Mouse (Mus musculus): ENCODE results near the gene Mrpl22. TPM values are rescaled to one million over a fixed set of nuclear protein-coding genes. Genes with fewer than 3 reads are reported as not detected.
"Not testable (repeated sequence)": the region's sequence is repeated elsewhere in the genome, so short reads cannot be mapped to it uniquely, and the experiment has no call there.

The Mrpl22 gene
- total RNA-seq, 2 experiments from 2014 or later, result 28.3 to 34.8 TPM

- DNase-seq (ENCODE audit: extremely low spot score in 1 of 2, low spot score in 1 of 2), result no peak
These were observed 52.9 kb downstream of the Mrpl22 start for GRCm38 (mm10) chr11:58224313-58224712.

- DNase-seq (ENCODE audit: extremely low spot score in 1 of 2, low spot score in 1 of 2), result not testable (repeated sequence)
These were observed 53.4 kb downstream of the Mrpl22 start for GRCm38 (mm10) chr11:58224872-58225271.

- peak; percentile 49 to 70 for DNase-seq (ENCODE audit: extremely low spot score in 1 of 2, low spot score in 1 of 2)
These were observed 54.2 kb downstream of the Mrpl22 start for GRCm38 (mm10) chr11:58225655-58226054.

GRCm38 (mm10) chr11:58226425-58226824, 55.0 kb downstream of the Mrpl22 start:
- no peak for DNase-seq (ENCODE audit: extremely low spot score in 1 of 2, low spot score in 1 of 2)

- not testable (repeated sequence) for DNase-seq (ENCODE audit: extremely low spot score in 1 of 2, low spot score in 1 of 2)
These were observed 56.6 kb downstream of the Mrpl22 start for GRCm38 (mm10) chr11:58228021-58228420.

Other genes starting within 250 kb of the Mrpl22 start
- gene Larp1, start 162.6 kb upstream of the Mrpl22 start, total RNA-seq (2021), result 10 to 100 TPM; 84.6 to 93.1 TPM
- gene Gm12248, start 78.5 kb upstream of the Mrpl22 start, total RNA-seq (2021), result not detected
- 10 to 100 TPM; 52.7 to 54.5 TPM for gene Cnot8, start 67.5 kb upstream of the Mrpl22 start, total RNA-seq (2021)
- gene Gemin5, start 3.1 kb upstream of the Mrpl22 start, total RNA-seq (2021), result 10 to 100 TPM; 19.2 to 20.6 TPM
- gene Igtp, start 27.9 kb downstream of the Mrpl22 start, total RNA-seq (2021), result 1 to 10 TPM; 1.2 to 1.5 TPM
- 1 to 10 TPM; 1.3 to 2.1 TPM for gene Irgm2, start 28.0 kb downstream of the Mrpl22 start, total RNA-seq (2021)
- gene 4930438A08Rik, start 103.1 kb downstream of the Mrpl22 start, total RNA-seq (2021), result not detected
- 10 to 100 TPM; 19.3 to 28.6 TPM for gene Zfp692, start 135.4 kb downstream of the Mrpl22 start, total RNA-seq (2021)
- 10 to 100 TPM; 45.9 to 47.7 TPM for gene Zfp672, start 158.7 kb downstream of the Mrpl22 start, total RNA-seq (2021)
- 10 to 100 TPM; 55.1 to 55.8 TPM for gene Sh3bp5l, start 159.1 kb downstream of the Mrpl22 start, total RNA-seq (2021)
- gene Lypd8, start 207.4 kb downstream of the Mrpl22 start, total RNA-seq (2021), result under 1 TPM in 1 of 2 experiments, not detected in 1; 0.25 TPM
- gene 1810065E05Rik, start 249.4 kb downstream of the Mrpl22 start, total RNA-seq (2021), result not detected

Measured in layer of hippocampus, postnatal 25 days (tissue).